Mouse (Mus musculus) lung, postnatal 10 days (tissue): Measurements from ENCODE around the gene Itgb1bp1.
A peak's percentile ranks its signal among the peaks of the same experiment; 100 is the strongest.

Source experiments
- DNase-seq: peaks from one replicate; pipeline ENCODE4 v3.0.0; 2021

Gene Itgb1bp1

DNA sequence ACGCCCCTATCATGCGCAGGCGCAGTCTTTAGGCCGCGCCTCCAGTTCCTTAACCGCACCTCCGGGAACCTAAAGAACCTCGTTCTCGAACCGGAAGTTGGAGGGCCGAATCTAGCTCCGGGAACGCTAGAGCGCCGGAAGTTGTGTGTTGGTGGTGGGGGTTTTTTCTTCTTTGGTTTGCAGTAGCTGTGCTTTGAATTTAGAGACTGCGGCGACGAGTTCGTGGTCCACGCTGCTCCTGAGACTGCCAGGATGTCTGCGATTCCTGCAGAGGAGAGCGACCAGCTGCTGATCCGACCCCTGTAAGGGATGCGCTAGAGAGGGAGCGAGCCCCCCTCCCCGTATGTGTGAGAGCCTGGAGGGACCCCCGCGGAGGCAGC lies at the start of gene Itgb1bp1:
Gene Itgb1bp1 (minus strand): TSS at position 42 of the 380 bp plus-strand sequence.
- DNase-seq, result peak; percentile 99

DNA sequence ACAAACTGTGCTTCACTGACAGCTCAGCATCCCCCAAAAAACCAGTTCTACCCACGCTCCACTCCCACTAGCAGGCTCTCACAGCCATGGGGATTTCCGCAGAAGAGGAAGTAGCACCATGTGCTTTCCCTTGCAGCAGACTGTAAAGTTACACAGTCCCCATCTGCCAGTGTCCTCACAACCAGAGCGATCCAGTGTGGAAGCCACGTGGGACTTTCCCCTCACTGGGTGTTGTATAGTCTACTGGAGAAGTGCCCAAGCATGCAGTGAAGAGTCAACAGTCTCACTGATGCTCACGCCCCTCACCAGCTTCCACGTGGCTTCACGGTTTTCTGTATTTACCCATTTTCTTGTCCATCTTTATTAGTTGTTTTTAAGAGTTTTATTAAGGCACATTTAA lies 49.8 kb upstream of the Itgb1bp1 start:
- DNase-seq, result peak; percentile 31

DNA sequence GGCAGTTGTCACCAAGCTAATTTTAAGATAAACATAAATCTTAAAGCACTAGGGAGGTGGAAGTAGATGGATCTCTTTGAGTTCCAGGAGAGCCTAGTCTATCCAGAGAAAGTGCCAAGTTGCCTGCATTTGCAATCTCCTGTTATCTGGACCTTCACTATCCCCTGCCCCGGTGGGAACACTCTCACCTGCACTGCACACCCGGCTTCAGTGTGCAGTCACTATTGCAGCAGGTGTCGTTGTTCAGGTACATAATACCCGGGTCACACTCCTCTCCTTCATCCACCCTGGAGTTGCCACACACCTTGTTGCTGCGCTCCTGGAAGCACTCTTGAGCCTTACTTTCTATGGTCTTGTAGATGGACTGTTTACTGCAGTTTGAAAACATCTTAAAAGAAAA lies 47.7 kb upstream of the Itgb1bp1 start:
- no peak for DNase-seq

DNA sequence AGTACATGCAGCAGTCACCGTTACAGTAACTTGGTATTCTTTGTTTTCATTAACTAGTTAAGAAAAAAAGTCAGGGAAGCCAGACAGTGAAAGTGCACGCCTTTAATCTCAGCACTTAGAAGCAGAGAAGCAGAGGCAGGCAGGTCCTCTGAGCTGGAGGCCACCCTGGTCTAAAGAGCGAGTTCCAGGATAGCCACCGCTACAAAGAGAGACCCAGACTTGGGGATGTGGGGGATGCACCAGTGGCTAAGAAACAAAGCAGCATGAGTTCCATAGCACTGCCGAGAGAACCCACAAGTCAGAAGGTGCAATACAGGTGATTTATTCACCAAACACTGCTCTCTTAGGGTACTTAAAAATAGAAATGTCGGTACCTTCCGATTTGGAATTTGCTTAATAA lies 46.9 kb upstream of the Itgb1bp1 start:
- no peak for DNase-seq

DNA sequence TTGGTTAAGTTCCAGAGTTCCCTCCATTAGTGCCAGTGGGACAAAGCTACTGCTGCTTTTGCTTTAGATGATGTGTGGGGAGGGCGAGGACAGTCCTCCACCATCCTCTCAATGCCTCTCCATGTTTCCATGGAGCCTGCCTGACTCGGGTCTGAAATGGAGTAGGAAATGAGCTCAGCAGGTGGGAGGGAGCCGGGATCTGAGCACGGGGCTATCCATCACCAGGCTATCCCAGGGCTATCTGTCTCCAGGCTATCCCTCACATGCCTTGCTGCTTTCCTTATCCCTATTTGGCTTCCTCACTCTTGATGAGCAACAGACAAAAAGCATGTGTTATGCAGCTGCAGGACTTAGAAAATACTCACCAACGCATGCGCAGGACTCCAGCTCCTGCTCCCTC lies 45.6 kb upstream of the Itgb1bp1 start:
- no peak for DNase-seq

DNA sequence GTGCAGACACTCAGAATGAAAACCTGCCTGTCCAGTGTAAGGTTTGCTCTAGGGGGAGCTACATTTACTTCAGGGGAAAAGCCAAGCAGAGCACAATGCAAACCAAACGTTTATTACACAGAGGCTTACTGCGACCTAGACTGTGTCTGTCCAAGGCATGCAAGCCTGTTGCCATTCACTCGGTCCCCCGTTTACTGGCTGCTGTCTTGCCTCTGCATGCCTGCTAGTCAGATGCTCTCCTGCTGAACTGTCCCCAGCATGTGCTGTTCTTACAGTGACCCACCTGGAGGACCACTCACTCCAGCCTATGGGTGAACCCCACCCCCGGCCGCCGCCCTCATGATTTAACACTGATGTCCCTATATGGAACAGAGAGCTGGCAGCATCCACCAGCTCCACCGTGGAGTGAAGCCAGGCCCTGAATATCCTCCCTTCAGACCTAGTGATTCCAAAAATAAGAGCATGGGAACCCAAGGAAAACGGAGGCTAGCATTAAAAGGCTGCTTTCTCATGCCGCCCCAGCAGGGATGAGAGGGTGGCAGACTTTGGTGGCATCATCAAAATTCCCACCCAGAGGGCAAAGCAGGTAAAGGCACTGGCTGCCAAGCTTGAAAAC lies 45.0 kb upstream of the Itgb1bp1 start:
- DNase-seq, result no peak

DNA sequence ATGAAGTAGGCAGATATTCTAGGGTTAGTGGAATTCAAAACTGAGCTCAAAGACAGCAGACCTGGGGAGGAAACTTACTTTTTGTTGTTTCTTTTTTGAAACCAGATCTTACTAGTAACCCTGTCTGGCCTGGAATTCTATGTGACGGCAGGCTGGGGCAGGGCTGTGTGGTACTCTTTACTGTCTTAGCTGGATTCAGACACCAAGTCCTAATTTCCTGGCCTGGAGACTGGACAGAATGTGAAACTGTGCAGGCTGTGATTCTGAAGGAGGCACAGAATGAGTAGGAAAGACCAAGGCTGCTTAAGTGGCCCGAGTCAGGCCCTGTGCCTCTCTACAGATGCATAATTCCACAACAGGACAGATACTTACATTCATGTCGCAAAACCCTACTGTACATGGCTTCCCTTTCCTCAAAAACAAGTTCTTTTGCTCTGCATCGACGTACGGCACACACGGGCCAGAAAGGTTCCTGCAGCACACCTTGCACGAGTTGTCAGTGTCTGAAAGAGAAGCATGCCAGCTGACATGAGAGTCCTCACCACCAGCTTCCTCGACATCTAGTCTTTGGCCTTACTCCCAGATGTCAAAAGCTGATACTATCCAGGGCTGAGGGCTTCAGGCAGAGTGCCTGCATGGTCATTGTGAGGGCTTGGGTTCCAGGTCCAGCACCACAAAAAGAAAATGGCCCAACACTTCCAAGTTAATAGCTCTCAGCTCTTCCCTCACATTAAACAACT lies 43.7 kb upstream of the Itgb1bp1 start:
- no peak for DNase-seq

DNA sequence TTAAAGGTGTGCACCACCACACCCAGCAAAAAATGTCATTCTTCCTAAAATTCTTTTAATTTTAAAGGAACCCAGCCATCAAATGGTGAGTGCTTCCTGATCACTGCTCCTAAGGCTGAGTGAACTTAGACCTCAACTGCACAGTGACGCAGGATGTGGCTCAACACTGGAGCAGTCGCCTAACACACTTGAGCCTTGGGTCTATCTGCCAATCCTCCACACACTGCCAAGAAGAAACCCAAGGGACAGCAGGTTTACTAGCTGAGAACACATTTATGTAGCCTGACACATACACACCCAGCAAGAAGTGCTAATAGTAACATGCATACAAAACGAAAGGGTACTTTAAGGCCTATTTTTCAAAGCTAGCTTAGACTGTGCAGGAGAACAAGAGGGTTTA lies 40.2 kb upstream of the Itgb1bp1 start:
- no peak for DNase-seq

DNA sequence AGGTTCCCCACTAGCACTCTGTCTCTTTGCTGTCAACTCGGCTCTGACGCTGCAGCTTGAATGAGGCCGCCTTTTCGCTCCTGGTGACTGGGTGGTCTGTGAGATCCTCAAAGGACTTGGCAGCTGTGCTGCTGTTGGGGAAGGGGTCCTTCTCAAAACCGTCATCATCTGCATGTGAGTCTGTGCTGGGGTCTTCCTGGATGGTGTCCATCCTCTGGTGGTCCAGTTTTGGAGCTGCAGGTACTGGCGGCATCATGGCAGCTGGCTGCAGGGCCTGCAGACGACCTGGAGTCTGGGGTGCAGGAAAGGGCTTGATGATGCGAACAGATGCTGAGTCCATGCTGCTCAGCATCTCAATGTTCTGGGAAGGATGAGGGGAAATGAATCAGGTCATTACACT lies 39.2 kb upstream of the Itgb1bp1 start:
- DNase-seq, result no peak

DNA sequence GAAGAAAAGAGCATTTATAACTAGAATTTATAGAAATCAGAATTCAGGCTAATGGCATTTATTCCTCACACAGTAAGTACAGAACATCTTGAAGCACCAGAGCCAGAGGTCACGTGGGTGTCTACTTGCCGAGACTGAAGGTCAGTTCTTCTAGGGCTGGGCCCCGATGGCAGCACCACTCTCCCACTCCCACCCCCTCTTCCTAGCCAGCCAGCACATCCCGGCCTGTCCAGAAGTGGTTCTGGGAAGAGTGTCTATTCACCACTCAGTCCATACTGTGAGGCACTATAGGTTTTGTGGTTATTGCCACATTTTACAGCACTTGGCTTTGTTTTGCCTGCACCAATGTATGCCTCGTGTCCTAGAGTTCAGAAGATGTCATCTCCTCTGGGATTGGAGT lies 38.0 kb upstream of the Itgb1bp1 start:
- DNase-seq, result no peak

DNA sequence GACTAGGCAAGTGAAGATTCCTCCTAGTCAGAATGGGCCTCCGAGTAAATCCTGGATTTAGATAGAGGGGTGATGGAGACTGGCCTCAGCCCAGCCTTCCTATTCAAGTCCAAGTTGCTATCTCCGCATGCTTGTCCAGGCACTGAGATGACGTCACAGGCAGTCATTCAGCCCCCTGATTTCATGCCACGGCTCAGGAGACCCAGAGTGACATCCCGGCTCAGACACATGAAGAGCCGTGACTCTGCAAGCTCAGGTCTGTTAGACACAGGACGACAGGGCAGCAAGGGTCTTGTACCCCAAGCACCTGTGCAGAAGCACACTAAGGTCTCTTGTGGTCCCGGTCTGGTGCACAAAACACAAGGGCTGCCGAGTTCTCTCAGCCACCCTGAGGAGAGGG lies 36.8 kb upstream of the Itgb1bp1 start:
- no peak for DNase-seq

DNA sequence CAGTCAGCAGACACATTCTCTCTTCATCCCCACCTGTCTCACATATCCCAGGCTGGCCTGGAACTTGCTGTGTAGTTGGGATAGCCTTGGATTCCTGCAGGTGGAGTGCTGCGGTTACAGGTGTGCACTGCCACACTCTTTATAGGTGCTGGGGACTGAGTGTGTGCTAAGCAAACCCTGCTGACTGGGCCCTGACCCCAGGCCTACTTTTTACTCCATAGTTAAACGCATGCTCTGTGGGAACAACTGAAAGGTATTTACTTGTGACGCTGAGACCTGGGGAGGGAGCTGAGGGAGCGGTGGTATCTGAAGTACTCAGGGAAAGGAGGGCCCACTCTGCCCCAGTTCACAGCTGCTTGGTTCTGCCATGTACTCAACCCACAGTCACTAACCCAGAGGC lies 36.2 kb upstream of the Itgb1bp1 start:
- no peak for DNase-seq

DNA sequence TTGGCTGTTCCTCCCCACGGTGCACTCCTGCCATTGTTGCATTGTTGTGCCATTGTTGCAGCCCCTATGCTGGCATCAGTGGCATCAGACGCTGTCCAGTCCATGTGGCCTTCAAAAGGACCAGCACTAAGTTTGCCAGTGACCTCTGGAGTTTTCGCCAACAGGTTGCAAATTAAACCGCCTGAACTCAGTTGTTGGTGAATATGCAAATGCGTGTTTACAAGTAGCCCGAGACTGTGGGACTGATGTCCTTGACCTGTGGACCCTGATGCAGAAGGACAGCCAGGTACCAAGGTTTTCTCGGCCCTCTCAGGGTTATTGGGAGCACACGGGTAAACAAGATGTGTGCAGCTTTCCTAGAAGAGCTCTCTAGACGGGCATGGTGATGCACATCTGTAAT lies 35.1 kb upstream of the Itgb1bp1 start:
- DNase-seq, result no peak

DNA sequence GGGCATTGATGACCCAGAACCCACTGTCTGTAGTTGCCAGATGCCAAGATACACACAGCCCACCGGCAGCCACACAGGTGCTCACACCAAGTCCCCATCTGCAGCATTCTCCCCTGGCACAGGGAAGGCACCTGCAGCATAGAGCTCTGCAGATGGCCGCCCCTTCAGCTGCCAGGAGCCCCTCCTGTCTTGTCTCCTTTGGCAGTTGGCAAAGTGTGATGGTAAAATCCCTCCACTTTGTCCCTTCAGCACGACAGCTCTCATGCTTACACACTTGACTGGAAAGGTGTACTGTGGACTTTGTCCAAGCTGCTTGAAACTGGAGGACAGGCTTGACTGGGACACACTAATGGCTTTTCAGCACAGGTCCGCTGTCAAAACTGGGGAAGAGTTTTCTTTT lies 34.2 kb upstream of the Itgb1bp1 start:
- peak; percentile 45 for DNase-seq

DNA sequence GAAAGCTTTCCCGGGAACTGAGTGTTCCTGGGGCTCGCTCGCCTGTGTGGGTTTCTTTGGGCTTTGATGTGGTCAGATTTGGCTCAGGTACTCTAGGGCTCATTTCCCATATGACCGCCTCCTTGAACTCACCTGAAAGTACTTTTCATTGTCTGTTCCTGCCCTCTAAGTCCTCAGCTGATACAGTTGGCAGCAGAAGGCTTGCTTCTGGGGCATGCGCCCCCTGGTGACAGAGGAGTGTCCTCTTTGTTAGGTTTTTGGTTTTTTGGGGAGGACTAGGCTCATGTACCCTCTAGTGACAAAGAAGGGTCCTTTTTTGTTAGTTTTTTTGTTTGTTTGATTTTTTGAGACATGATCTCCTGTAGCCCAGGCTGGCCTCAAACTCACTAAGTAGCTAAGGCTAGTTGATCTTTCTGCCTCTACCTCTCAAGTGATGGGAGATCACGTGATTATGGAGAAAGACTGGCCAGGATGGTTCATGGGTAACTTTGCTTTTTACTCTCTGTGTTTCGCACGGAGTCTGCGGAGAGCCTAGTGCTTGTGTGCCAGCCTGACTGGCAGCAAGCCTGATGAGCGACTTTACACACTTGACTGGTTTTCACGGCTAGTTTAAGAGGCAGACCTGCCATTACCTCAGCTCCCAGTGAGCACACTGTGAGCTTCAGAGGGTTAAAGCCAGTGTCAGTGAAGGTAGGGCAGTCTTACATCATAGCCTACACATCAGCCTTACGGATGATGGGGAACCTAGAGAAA lies 32.2 kb upstream of the Itgb1bp1 start:
- DNase-seq, result peak; percentile 78

DNA sequence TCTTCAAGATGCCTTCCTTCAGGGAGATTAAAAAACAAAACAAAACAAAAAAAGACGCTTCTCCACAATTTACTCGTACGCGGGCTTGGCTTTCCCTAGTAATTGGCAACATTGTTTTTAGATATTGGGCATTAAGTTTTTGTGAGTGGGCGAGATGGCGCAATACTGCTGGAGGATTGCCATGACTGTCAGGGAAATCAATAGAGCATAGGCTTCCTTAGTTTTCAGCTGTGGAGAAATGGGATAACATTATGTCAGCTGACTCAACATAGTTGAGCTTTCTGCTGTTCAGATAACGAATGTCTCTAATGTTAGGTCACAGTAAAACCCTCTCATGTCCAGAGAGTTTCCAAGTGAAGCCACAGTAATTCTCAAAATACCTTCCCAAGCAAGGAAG lies 30.8 kb upstream of the Itgb1bp1 start:
- DNase-seq, result peak; percentile 37

DNA sequence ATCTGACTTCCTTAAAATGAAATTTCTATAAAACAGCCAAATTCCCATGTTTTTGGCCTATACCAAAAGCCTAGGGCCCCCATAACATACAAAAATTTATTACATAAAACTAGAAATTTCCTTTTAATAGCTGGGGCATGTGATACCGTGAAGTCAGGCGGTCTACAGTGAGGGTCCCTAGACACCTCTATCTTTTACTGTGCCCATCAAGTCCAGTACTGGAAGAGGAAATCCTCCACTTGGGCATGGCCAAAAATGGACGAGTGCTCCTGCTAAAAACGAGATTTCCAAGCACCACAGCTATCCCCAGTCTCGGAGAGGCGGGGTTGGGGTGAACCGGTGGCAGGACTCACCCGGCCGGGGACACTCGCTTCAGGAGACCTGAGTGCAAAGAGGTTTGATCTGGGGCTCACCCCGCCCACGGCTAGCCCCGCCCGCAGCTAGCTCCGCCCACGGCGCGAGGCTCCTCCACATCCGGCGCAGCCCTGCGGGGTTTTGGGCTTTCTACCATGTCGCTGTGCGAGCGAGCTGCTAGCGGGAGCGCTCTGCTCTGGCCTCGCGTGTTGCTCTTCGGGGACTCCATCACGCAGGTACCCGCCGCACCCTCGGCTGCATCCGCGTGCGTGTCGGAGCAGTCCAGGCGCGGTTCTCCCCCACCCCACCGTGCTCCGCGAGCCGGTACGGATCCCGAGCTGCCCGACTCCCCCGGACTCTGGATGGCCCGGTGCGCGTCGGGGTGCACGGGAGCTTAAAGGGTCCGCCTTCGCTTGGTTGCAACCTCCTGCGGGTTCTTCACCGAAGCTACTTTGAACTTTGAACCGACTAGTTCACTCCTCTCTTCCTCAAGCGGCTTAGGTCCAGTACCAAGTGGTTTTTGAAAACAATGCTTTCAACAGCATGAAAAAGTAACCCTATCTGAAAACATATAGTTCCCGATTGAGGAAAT lies 30.1 kb upstream of the Itgb1bp1 start, which contains the start of gene Iah1:
Gene Iah1 (plus strand): TSS at position 467 of the 946 bp plus-strand sequence.
- DNase-seq, result peak; percentile 90

DNA sequence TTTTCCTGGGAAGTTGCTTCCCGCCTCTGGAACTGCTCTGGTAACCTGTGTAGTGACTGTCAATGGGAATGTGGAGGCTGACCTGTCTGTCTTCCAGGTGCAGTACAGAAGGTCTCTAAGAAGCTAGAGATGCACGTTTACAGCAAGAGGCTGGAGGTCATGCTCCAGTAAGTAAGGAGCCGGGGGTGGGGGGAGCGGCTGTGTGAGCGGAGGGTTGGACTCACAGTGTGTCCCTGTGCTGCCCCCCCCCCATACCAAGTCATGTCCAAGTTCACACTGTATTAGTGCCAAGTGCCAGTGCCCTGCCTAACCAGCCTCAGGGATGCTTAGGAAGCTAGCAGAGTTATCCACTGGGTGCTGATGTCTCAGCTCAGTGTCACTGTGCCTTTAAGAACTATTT lies 26.1 kb upstream of the Itgb1bp1 start:
- DNase-seq, result no peak

DNA sequence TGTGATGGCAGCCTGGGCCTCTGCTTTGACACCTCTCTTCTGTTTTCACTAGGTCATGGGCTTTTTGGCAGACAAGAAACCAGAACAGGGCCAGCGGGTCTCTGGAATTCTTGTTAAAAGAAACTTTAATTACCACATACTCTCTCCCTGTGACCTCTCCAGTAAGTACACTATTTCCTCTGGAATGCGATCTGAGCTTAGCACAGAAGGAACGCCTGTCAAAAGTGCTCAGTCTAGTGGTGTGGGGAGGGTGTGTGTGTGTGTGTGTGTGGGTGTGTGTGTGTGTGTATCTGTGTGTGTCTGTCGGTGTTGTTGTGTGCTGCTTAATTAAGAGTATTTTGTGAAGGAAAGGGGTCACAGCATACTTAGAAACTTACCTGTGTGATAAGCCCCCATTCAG lies 20.6 kb upstream of the Itgb1bp1 start:
- DNase-seq, result no peak

DNA sequence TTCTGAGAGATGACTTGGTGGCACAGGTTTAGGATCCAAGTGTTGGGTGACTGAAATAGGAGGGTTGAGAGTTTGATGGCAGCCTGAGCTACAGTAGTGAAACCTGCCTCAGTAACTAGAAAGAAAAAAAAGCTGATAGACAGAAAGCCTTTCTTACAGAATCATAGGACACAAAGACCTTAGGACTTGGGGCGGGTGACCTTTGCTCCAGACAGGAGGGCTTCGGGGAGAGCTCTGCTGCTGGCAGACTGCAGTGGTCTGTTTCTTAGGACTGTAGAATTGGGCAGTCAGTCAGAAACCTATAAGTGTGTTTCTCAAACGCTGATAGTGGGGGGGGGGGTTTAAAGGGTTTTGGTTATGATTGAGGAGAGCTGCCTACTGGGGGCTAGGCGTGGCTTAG lies 19.7 kb upstream of the Itgb1bp1 start:
- no peak for DNase-seq

DNA sequence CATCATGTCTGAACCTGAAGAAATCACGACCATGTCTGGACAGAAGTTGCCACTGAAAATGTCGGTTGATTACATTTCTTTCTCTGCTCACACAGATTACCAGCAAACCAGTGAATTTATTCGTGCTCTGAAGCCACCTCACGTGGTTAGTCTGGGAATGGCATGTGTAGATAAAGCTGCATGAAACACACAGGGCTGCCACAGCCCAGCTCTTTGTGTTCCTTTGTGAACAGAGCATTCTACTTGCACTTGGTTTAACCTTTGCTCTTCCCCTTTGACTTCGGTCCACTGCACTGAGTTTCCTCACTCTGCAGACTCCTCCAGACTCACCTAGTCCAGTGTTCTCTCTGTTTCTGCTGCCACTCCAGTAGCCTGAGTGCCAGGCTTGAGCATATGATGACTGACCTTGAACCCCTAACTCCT lies 16.3 kb upstream of the Itgb1bp1 start:
- DNase-seq, result no peak

DNA sequence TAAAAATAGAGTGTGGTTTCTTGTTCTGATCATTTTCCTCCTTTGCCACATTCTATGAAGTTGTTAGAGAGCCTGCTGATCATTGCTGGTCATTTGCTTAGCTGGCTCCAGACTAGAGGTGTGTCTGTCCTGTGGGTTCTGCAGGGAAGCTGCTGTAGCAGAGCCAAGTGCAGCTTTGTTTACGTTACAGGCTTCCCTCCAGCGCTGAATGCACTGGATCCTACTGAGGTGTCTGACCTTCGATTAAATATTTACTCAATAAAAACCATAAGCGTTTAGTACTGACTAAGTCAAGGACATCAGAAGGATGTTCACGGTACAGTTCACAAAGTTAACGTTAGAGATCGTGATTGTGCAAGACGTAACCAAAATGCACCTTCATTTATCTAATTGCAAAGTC lies 15.8 kb upstream of the Itgb1bp1 start:
- no peak for DNase-seq

DNA sequence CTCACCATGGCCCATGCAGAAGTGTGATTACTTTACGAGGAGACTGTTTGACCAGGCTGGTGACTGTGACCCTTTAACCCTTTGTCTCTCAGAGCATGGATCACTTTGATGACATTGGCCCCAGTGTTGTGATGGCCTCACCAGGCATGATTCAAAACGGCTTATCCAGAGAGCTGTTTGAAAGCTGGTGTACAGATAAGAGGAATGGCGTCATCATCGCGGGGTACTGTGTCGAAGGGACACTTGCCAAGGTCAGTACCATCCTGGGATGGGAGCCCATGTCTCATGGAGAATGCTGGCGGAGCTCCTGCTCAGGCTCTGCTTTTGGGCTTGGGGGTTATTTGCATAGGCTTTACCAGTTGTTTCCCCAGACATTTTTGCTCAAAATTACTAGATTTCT lies 15.2 kb upstream of the Itgb1bp1 start:
- no peak for DNase-seq
